Mouse (Mus musculus) CH12.LX (cell line): ENCODE results near the gene Htra2.
A peak's percentile ranks its signal among the peaks of the same experiment; 100 is the strongest.

Source experiments
- CTCF ChIP-seq, 2 experiments: IDR thresholded peaks in 1 of 2; conservative IDR thresholded peaks in 1 of 2; 2 replicates each; pipeline ENCODE4 v1.5.1; 2011 to 2012; ENCODE audit warnings: low read depth in 2 of 2, low read length in 2 of 2, improper control_type of control experiment in 1 of 2, inconsistent platforms in 1 of 2, mild to moderate bottlenecking in 1 of 2, moderate library complexity in 1 of 2
- EP300 ChIP-seq: IDR thresholded peaks from 2 replicates; pipeline ENCODE4 v1.6.1; 2011; ENCODE audit warnings: low read length, improper control_type of control experiment
- GABPA ChIP-seq: IDR thresholded peaks from 2 replicates; pipeline ENCODE4 v1.6.1; 2012; ENCODE audit warnings: low read depth, low read length, improper control_type of control experiment, inconsistent platforms; ENCODE audit not compliant: insufficient replicate concordance
- MAFK ChIP-seq: IDR thresholded peaks from 2 replicates; pipeline ENCODE4 v1.6.1; 2011; ENCODE audit warnings: low read length, improper control_type of control experiment; ENCODE audit not compliant: insufficient replicate concordance
- MAX ChIP-seq: IDR thresholded peaks from 2 replicates; pipeline ENCODE4 v1.6.1; 2011; ENCODE audit warnings: low read length, improper control_type of control experiment
- MAZ ChIP-seq: IDR thresholded peaks from 2 replicates; pipeline ENCODE4 v1.6.1; 2012; ENCODE audit warnings: low read depth, mild to moderate bottlenecking, inconsistent platforms, low read length, improper control_type of control experiment, moderate library complexity
- MYC ChIP-seq: IDR thresholded peaks from 2 replicates; pipeline ENCODE4 v1.6.1; 2011; ENCODE audit warnings: low read depth, mild to moderate bottlenecking, improper control_type of control experiment, low read length
- POLR2A ChIP-seq: IDR thresholded peaks from 2 replicates; pipeline ENCODE4 v1.6.1; 2011; ENCODE audit warnings: low read depth, mild to moderate bottlenecking, improper control_type of control experiment, low read length
- RAD21 ChIP-seq: IDR thresholded peaks from 2 replicates; pipeline ENCODE4 v1.6.1; 2011; ENCODE audit warnings: low read depth, mild to moderate bottlenecking, low read length, improper control_type of control experiment, moderate library complexity
- UBTF ChIP-seq: IDR thresholded peaks from 2 replicates; pipeline ENCODE4 v1.6.1; 2012; ENCODE audit warnings: low read depth, mild to moderate bottlenecking, inconsistent platforms, low read length, improper control_type of control experiment, moderate library complexity
- ZNF384 ChIP-seq: IDR thresholded peaks from 2 replicates; pipeline ENCODE4 v1.6.1; 2012; ENCODE audit warnings: low read depth, low read length, improper control_type of control experiment, inconsistent platforms

DNA sequence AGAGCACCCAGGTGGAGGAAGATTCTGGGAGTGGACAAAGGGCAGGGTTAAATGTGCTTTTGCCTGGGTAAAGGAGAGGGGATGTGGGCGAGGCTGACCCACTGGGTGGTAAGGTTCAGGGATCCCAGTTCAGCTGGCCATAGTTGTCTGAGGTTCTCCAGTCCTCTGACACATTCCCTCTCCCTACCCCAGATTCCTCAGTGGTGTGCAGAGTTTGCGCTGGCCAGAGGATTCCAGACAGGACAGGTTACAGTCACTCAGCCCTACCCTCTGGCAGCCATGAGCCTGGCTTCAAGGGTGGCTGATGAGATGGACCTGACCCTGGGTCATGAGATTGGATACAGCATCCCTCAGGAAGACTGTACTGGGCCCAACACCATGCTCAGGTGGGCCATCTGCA lies 3.7 kb upstream of the Htra2 start:
- TF ChIP-seq MAX (no peak), GABPA (no peak), MAFK (no peak), MAZ (no peak), POLR2A (peak; percentile 0; the same call in 1 of the 2 replicates), CTCF (conservative IDR thresholded peaks at IDR 0.05 in 1 of 2, IDR thresholded peaks at IDR 0.05 in 1 of 2; ENCODE audit: low read depth in 2 of 2, low read length in 2 of 2) (no peak), MYC (no peak), RAD21 (no peak), UBTF (no peak), ZNF384 (no peak), EP300 (no peak)
